Mouse (Mus musculus): ENCODE data around the gene Fbxl17. TPM values are rescaled to one million over a fixed set of nuclear protein-coding genes. Genes with fewer than 3 reads are reported as not detected.

Gene Fbxl17
- total and polyA plus RNA-seq, 3 experiments: 5.0 to 9.7 TPM; not detected in 1

- no peaks in the 10 kb centered on the region for H3K79me2 ChIP-seq (ENCODE audit: control insufficient read depth, insufficient read depth, low read length, poor library complexity)
- H3K9me3 ChIP-seq (replicated peaks; ENCODE audit: insufficient read depth, low read length): no peaks in the 10 kb centered on the region
- H3K27me3 ChIP-seq (ENCODE audit: control insufficient read depth in 1 of 2, insufficient read depth in 2 of 2, low read length in 2 of 2): no peaks in the 10 kb centered on the region
- DNase-seq (ENCODE audit: low read depth, low spot score): no peak
- H3K4me3 ChIP-seq (ENCODE audit: control insufficient read depth in 1 of 2, insufficient read depth in 1 of 2, low read depth in 2 of 2, low read length in 2 of 2): no peak overlapping the region
- TF ChIP-seq RAD21 (IDR thresholded peaks at IDR 0.05; ENCODE audit: low read depth, low read length) (no peak), ZMIZ1 (IDR thresholded peaks at IDR 0.05; ENCODE audit: low read depth, low read length) (no peak), HCFC1 (IDR thresholded peaks at IDR 0.05; ENCODE audit: low read depth, low read length) (no peak), USF2 (IDR thresholded peaks at IDR 0.05; ENCODE audit: borderline replicate concordance in 1 of 2, insufficient read depth in 1 of 2, low read depth in 1 of 2, low read length in 2 of 2) (no peak), ZNF384 (IDR thresholded peaks at IDR 0.05; ENCODE audit: low read depth, low read length) (no peak), GATA1 (IDR thresholded peaks at IDR 0.05; ENCODE audit: low read depth, low read length) (no peak), TCF12 (IDR thresholded peaks at IDR 0.05; ENCODE audit: low read depth, low read length) (no peak), E2F4 (IDR thresholded peaks at IDR 0.05; ENCODE audit: borderline replicate concordance, low read depth, low read length) (no peak), JUND (IDR thresholded peaks at IDR 0.05; ENCODE audit: low read depth, low read length) (no peak), SIN3A (IDR thresholded peaks at IDR 0.05; ENCODE audit: low read length) (no peak)
- no peak overlapping the region for H3K9ac ChIP-seq (ENCODE audit: control insufficient read depth, low read depth, low read length, poor library complexity, severe bottlenecking)
- H3K4me1 ChIP-seq (ENCODE audit: control insufficient read depth in 1 of 2, insufficient read depth in 2 of 2, low read length in 2 of 2): no peaks in the 10 kb centered on the region
- no peaks in the 10 kb centered on the region for H3K36me3 ChIP-seq (ENCODE audit: control insufficient read depth in 1 of 2, insufficient read depth in 2 of 2, low read length in 2 of 2)
- H3K27ac ChIP-seq (ENCODE audit: control insufficient read depth, low read depth, low read length): no peak overlapping the region
Observed at GRCm38 (mm10) chr17:63008788-63009187, 491.0 kb downstream of the Fbxl17 start.

- Histone ChIP-seq H3K9ac (ENCODE audit: control insufficient read depth, low read depth, low read length, poor library complexity, severe bottlenecking) (no peak overlapping the region), H3K27ac (ENCODE audit: control insufficient read depth, low read depth, low read length) (no peak overlapping the region), H3K36me3 (ENCODE audit: control insufficient read depth in 1 of 2, insufficient read depth in 2 of 2, low read length in 2 of 2) (no peaks in the 10 kb centered on the region), H3K4me1 (ENCODE audit: control insufficient read depth in 1 of 2, insufficient read depth in 2 of 2, low read length in 2 of 2) (no peaks in the 10 kb centered on the region), H3K9me3 (replicated peaks; ENCODE audit: insufficient read depth, low read length) (no peaks in the 10 kb centered on the region), H3K79me2 (ENCODE audit: control insufficient read depth, insufficient read depth, low read length, poor library complexity) (no peaks in the 10 kb centered on the region), H3K4me3 (ENCODE audit: control insufficient read depth in 1 of 2, insufficient read depth in 1 of 2, low read depth in 2 of 2, low read length in 2 of 2) (no peak overlapping the region), H3K27me3 (ENCODE audit: control insufficient read depth in 1 of 2, insufficient read depth in 2 of 2, low read length in 2 of 2) (no peaks in the 10 kb centered on the region)
- DNase-seq (ENCODE audit: low read depth, low spot score): no peak
- TF ChIP-seq USF1 (IDR thresholded peaks at IDR 0.05; ENCODE audit: low read depth, low read length): no peak
- no peak for TF ChIP-seq ZNF384 (IDR thresholded peaks at IDR 0.05; ENCODE audit: low read depth, low read length)
- TF ChIP-seq KAT2A (conservative IDR thresholded peaks at IDR 0.05; ENCODE audit: low read depth, low read length): no peak
- TF ChIP-seq SIN3A (IDR thresholded peaks at IDR 0.05; ENCODE audit: low read length): no peak
Observed at GRCm38 (mm10) chr17:63008277-63008676, 491.5 kb downstream of the Fbxl17 start.

- H3K4me1 ChIP-seq (ENCODE audit: control insufficient read depth in 1 of 2, insufficient read depth in 2 of 2, low read length in 2 of 2): no peaks in the 10 kb centered on the region
- H3K27me3 ChIP-seq (ENCODE audit: control insufficient read depth in 1 of 2, insufficient read depth in 2 of 2, low read length in 2 of 2): no peaks in the 10 kb centered on the region
- no peak overlapping the region for H3K9ac ChIP-seq (ENCODE audit: control insufficient read depth, low read depth, low read length, poor library complexity, severe bottlenecking)
- H3K79me2 ChIP-seq (ENCODE audit: control insufficient read depth, insufficient read depth, low read length, poor library complexity): no peaks in the 10 kb centered on the region
- no peaks in the 10 kb centered on the region for H3K9me3 ChIP-seq (replicated peaks; ENCODE audit: insufficient read depth, low read length)
- no peak overlapping the region for H3K4me3 ChIP-seq (ENCODE audit: control insufficient read depth in 1 of 2, insufficient read depth in 1 of 2, low read depth in 2 of 2, low read length in 2 of 2)
- no peak overlapping the region for H3K27ac ChIP-seq (ENCODE audit: control insufficient read depth, low read depth, low read length)
- no peaks in the 10 kb centered on the region for H3K36me3 ChIP-seq (ENCODE audit: control insufficient read depth in 1 of 2, insufficient read depth in 2 of 2, low read length in 2 of 2)
- no peak for TF ChIP-seq UBTF (IDR thresholded peaks at IDR 0.05; ENCODE audit: borderline replicate concordance, insufficient read depth, low read depth, low read length)
- no peak for TF ChIP-seq MAFK (IDR thresholded peaks at IDR 0.05; ENCODE audit: borderline replicate concordance, low read depth, low read length)
- TF ChIP-seq POLR2A (IDR thresholded peaks at IDR 0.05; ENCODE audit: control insufficient read depth in 1 of 2, insufficient read depth in 1 of 2, low read depth in 1 of 2, low read length in 2 of 2, poor library complexity in 1 of 2): no peak
- no peak for TF ChIP-seq RAD21 (IDR thresholded peaks at IDR 0.05; ENCODE audit: low read depth, low read length)
- TF ChIP-seq TAL1 (IDR thresholded peaks at IDR 0.05; ENCODE audit: low read length): no peak
- TF ChIP-seq MAZ (IDR thresholded peaks at IDR 0.05; ENCODE audit: low read depth, low read length): no peak
- no peak for TF ChIP-seq GABPA (IDR thresholded peaks at IDR 0.05; ENCODE audit: low read depth, low read length)
- no peak for TF ChIP-seq ELF1 (IDR thresholded peaks at IDR 0.05; ENCODE audit: low read depth, low read length)
- TF ChIP-seq TBP (IDR thresholded peaks at IDR 0.05; ENCODE audit: low read depth, low read length): no peak
- DNase-seq (ENCODE audit: low read depth, low spot score): no peak
Observed at GRCm38 (mm10) chr17:63007876-63008275, 491.9 kb downstream of the Fbxl17 start.

All from MEL (cell line).